8 mouse cellular contexts compared by ENCODE assay signal in genomic region chr11:48787455-48788211, GRCm38 (mm10). TPM values are rescaled to one million over a fixed set of nuclear protein-coding genes. Genes with fewer than 3 reads are reported as not detected.
DNase-seq lines count a peak whose midpoint lies in the region; ATAC-seq and TF ChIP-seq lines count a peak whose summit lies in the region.

No protein-coding gene starts in this region.

- no peaks in the 10 kb centered on the region for H3K36me3 ChIP-seq in heart, embryonic 10.5 days
- H3K36me3 ChIP-seq in kidney, embryonic 15.5 days = no peaks in the 10 kb centered on the region

- ATAC-seq in kidney, embryonic 15.5 days (replicated peaks; ENCODE audit: low FRiP score) = peak; percentile 59

- H3K4me3 ChIP-seq in bone marrow macrophage, adult 2 months (ENCODE audit: insufficient read depth, low read length) = peak overlapping the region; percentile 55
- H3K4me3 ChIP-seq in heart, embryonic 10.5 days = peak overlapping the region; percentile 55
- H3K4me3 ChIP-seq in kidney, embryonic 15.5 days (replicated peaks) = peak overlapping the region; percentile 45

- WGBS in heart, embryonic 10.5 days = 48% methylated on average over 10 of the region's 10 CpGs
- 45% methylated on average over 10 of the region's 10 CpGs for WGBS in kidney, embryonic 15.5 days

- peak; percentile 51 for DNase-seq in cerebellum, adult 9-10 months
- no peak for DNase-seq in cerebellum, adult 8-10 months
- DNase-seq in heart, embryonic 10.5 days (ENCODE audit: low spot score) = peak; percentile 92
- peak; percentile 52 for DNase-seq in lung, postnatal 14 days
- peak; percentile 65 to 68 for DNase-seq in spleen, adult 18-20 months
- no peak for DNase-seq in layer of hippocampus, postnatal 14 days (ENCODE audit: low spot score in 2 of 2)

- no peaks in the 10 kb centered on the region for H3K27me3 ChIP-seq in heart, embryonic 10.5 days (ENCODE audit: insufficient read depth, poor library complexity, severe bottlenecking)
- no peaks in the 10 kb centered on the region for H3K27me3 ChIP-seq in kidney, embryonic 15.5 days

- H3K9ac ChIP-seq in kidney, embryonic 15.5 days = 0 out of 2 replicates have a peak overlapping the region, but pooled peaks have one; percentile 42

- peak overlapping the region; percentile 70 for H3K27ac ChIP-seq in bone marrow macrophage, adult 2 months (ENCODE audit: insufficient read depth, low read depth, low read length)
- H3K27ac ChIP-seq in heart, embryonic 10.5 days = no peak overlapping the region
- no peak overlapping the region for H3K27ac ChIP-seq in kidney, embryonic 15.5 days

- H3K4me2 ChIP-seq in kidney, embryonic 15.5 days = peak overlapping the region; percentile 64

- TF ChIP-seq POLR2A in bone marrow macrophage, adult 2 months (IDR thresholded peaks at IDR 0.05; ENCODE audit: borderline replicate concordance, low read depth, low read length) = no peak

- 0 out of 2 replicates have a peak, but pooled peaks cover 4% of the 10 kb centered on the region for H3K4me1 ChIP-seq in bone marrow macrophage, adult 2 months (ENCODE audit: control insufficient read depth, insufficient read depth, low read length)
- H3K4me1 ChIP-seq in heart, embryonic 10.5 days = peaks cover 11% of the 10 kb centered on the region; the same call in 1 of the 2 replicates
- H3K4me1 ChIP-seq in kidney, embryonic 15.5 days = peaks cover 19% of the 10 kb centered on the region

- no peak for TF ChIP-seq CTCF in bone marrow macrophage, adult 2 months (IDR thresholded peaks at IDR 0.05; ENCODE audit: low read depth, low read length)

- H3K9me3 ChIP-seq in heart, embryonic 10.5 days = no peaks in the 10 kb centered on the region
- no peaks in the 10 kb centered on the region for H3K9me3 ChIP-seq in kidney, embryonic 15.5 days (replicated peaks)

RNA-seq across cellular contexts. Expression of gene Rack1, which starts 12.5 kb away (rescaled TPM):
- 1,563 and 1,726 TPM in 2 replicates for polyA plus RNA-seq in bone marrow macrophage, adult 2 months (2012; ENCODE audit: insufficient read depth, insufficient read length, missing spikeins)
- 542 and 712 TPM in 2 replicates for polyA plus RNA-seq in heart, embryonic 10.5 days (2016; fragmentation: Nextera tagmentation; extraction: Ambion mirVana)
- polyA plus RNA-seq in kidney, embryonic 15.5 days (2015; fragmentation: Nextera tagmentation; extraction: Ambion mirVana) = 775 and 792 TPM in 2 replicates
- 100 to 1,000 TPM; 285 to 287 TPM for total RNA-seq in layer of hippocampus, postnatal 14 days (2021)

RNA-seq across cellular contexts. Expression of gene Trim41, which starts 29.5 kb away (rescaled TPM):
- 55.5 and 64.4 TPM in 2 replicates for polyA plus RNA-seq in bone marrow macrophage, adult 2 months (2012; ENCODE audit: insufficient read depth, insufficient read length, missing spikeins)
- 3.0 and 4.7 TPM in 2 replicates for polyA plus RNA-seq in heart, embryonic 10.5 days (2016; fragmentation: Nextera tagmentation; extraction: Ambion mirVana)
- polyA plus RNA-seq in kidney, embryonic 15.5 days (2015; fragmentation: Nextera tagmentation; extraction: Ambion mirVana) = 6.6 and 7.0 TPM in 2 replicates
- 10 to 100 TPM; 47.1 to 48.6 TPM for total RNA-seq in layer of hippocampus, postnatal 14 days (2021)

RNA-seq across cellular contexts. Expression of gene Trim7, which starts 38.3 kb away (rescaled TPM):
- polyA plus RNA-seq in bone marrow macrophage, adult 2 months (2012; ENCODE audit: insufficient read depth, insufficient read length, missing spikeins) = 1.0 and 1.1 TPM in 2 replicates
- 0.18 and 0.44 TPM in 2 replicates for polyA plus RNA-seq in heart, embryonic 10.5 days (2016; fragmentation: Nextera tagmentation; extraction: Ambion mirVana)
- 3.7 and 4.0 TPM in 2 replicates for polyA plus RNA-seq in kidney, embryonic 15.5 days (2015; fragmentation: Nextera tagmentation; extraction: Ambion mirVana)
- 1 to 10 TPM; 2.4 to 3.3 TPM for total RNA-seq in layer of hippocampus, postnatal 14 days (2021)

RNA-seq across cellular contexts. Expression of gene Gm12184, which starts 38.8 kb away (rescaled TPM):
- polyA plus RNA-seq in bone marrow macrophage, adult 2 months (2012; ENCODE audit: insufficient read depth, insufficient read length, missing spikeins) = 4.8 and 11.3 TPM in 2 replicates
- polyA plus RNA-seq in heart, embryonic 10.5 days (2016; fragmentation: Nextera tagmentation; extraction: Ambion mirVana) = 0.68 and 1.9 TPM in 2 replicates
- polyA plus RNA-seq in kidney, embryonic 15.5 days (2015; fragmentation: Nextera tagmentation; extraction: Ambion mirVana) = 1.6 and 2.9 TPM in 2 replicates
- total RNA-seq in layer of hippocampus, postnatal 14 days (2021) = 1 to 10 TPM; 1.4 to 1.9 TPM

Comparison
In these comparisons a context has a peak if more than half of its experiments do, and no peak if none do; other contexts are left out.
1. DNase-seq: peak in cerebellum, adult 9-10 months (single experiment), heart, embryonic 10.5 days (single experiment), lung, postnatal 14 days (single experiment) and spleen, adult 18-20 months (2 of 2); none in cerebellum, adult 8-10 months (single experiment) and layer of hippocampus, postnatal 14 days (0 of 2).
2. Peak in every context shown above with its lines, with median percentiles within 50 percentile points of each other: H3K4me3 ChIP-seq.